10 mouse cellular contexts compared by ENCODE assay signal in genomic region chr12:103355746-103356414, GRCm38 (mm10). TPM values are rescaled to one million over a fixed set of nuclear protein-coding genes. Genes with fewer than 3 reads are reported as not detected.
A peak's percentile ranks its signal among the peaks of the same experiment; 100 is the strongest.
DNase-seq lines count a peak whose midpoint lies in the region; ATAC-seq and TF ChIP-seq lines count a peak whose summit lies in the region.
"Had no signal": no experiment of that assay in that cellular context is flagged by ENCODE, and none has a peak within 500 bp of the region (broad histone marks: within the 10 kb centered on the region; RNA-seq: fewer than 3 reads in every experiment).

Gene Asb2, minus strand, starts transcription at chr12:103356001.

- H3K27me3 ChIP-seq in C2C12 (ENCODE audit: control insufficient read depth, insufficient read depth, insufficient read length), result no peaks in the 10 kb centered on the region
- H3K27me3 ChIP-seq in heart, embryonic 11.5 days (ENCODE audit: control insufficient read depth, insufficient read depth, low read length), result no peaks in the 10 kb centered on the region
- no peaks in the 10 kb centered on the region for H3K27me3 ChIP-seq in lung, embryonic 16.5 days (ENCODE audit: control insufficient read depth, insufficient read depth, low read depth, low read length)
- H3K27me3 ChIP-seq: embryonic facial prominence, embryonic 12.5 days had no signal

- no peaks in the 10 kb centered on the region for H3K9me3 ChIP-seq in heart, embryonic 11.5 days (replicated peaks; ENCODE audit: control insufficient read depth, low read length)
- H3K9me3 ChIP-seq in lung, embryonic 16.5 days (ENCODE audit: control insufficient read depth, low read length), result no peaks in the 10 kb centered on the region
- H3K9me3 ChIP-seq: embryonic facial prominence, embryonic 12.5 days had no signal

- WGBS in heart, embryonic 11.5 days (ENCODE audit: insufficient replicate concordance), result 50% methylated on average over 14 of the region's 14 CpGs
- WGBS in lung, embryonic 16.5 days, result 41% methylated on average over 14 of the region's 14 CpGs

- peak within 1 kb of the TSS; percentile 61; the same call in 1 of the 2 replicates for H3K9ac ChIP-seq in heart, embryonic 11.5 days (ENCODE audit: low read depth, low read length)
- no peak within 1 kb of the TSS for H3K9ac ChIP-seq in lung, embryonic 16.5 days (ENCODE audit: low read length)
- H3K9ac ChIP-seq: embryonic facial prominence, embryonic 12.5 days had no signal

- H3K4me1 ChIP-seq in heart, embryonic 11.5 days (ENCODE audit: control insufficient read depth, insufficient read depth, low read length), result peaks cover 11% of the 10 kb centered on the region
- H3K4me1 ChIP-seq in lung, embryonic 16.5 days (replicated peaks; ENCODE audit: control insufficient read depth, insufficient read depth, low read length), result no peaks in the 10 kb centered on the region

- no peak within 1 kb of the TSS for H3K4me3 ChIP-seq in C2C12 (ENCODE audit: insufficient read depth, poor library complexity, severe bottlenecking)
- H3K4me3 ChIP-seq in heart, embryonic 11.5 days (ENCODE audit: low read depth, low read length), result peak within 1 kb of the TSS; percentile 30
- H3K4me3 ChIP-seq in lung, embryonic 16.5 days (ENCODE audit: low read length), result no peak within 1 kb of the TSS
- H3K4me3 ChIP-seq: embryonic facial prominence, embryonic 12.5 days; hindbrain, embryonic 10.5 days; megakaryocyte, embryonic 14.5 days had no signal

- no peak for TF ChIP-seq CTCF in C2C12 (IDR thresholded peaks at IDR 0.05; ENCODE audit: control insufficient read depth, insufficient read depth, insufficient read length)

- peak within 1 kb of the TSS; percentile 52 for H3K4me2 ChIP-seq in heart, embryonic 11.5 days
- no peak within 1 kb of the TSS for H3K4me2 ChIP-seq in lung, embryonic 16.5 days (ENCODE audit: low read depth, low read length)
- H3K4me2 ChIP-seq: embryonic facial prominence, embryonic 12.5 days had no signal

- no peak within 1 kb of the TSS for H3ac ChIP-seq in C2C12 (ENCODE audit: control insufficient read depth, insufficient read length, low read depth)

- no peak for DNase-seq in cerebellum, adult 11 months
- DNase-seq in cerebellum, postnatal 4 days (ENCODE audit: low spot score in 2 of 2), result no peak
- DNase-seq in kidney, postnatal 25 days, result no peak

- no peaks in the 10 kb centered on the region for H3K36me3 ChIP-seq in C2C12 (ENCODE audit: control insufficient read depth, insufficient read depth)
- H3K36me3 ChIP-seq in heart, embryonic 11.5 days (ENCODE audit: control insufficient read depth, insufficient read depth, low read length), result no peaks in the 10 kb centered on the region
- no peaks in the 10 kb centered on the region for H3K36me3 ChIP-seq in lung, embryonic 16.5 days (ENCODE audit: control insufficient read depth, insufficient read depth, low read length)
- H3K36me3 ChIP-seq: embryonic facial prominence, embryonic 12.5 days; hindbrain, embryonic 10.5 days had no signal

- H3K79me3 ChIP-seq in C2C12 (ENCODE audit: low read depth), result no peaks in the 10 kb centered on the region

- peak within 1 kb of the TSS; percentile 77 for H3K27ac ChIP-seq in heart, embryonic 11.5 days (ENCODE audit: low read depth, low read length)
- H3K27ac ChIP-seq in lung, embryonic 16.5 days (ENCODE audit: low read length), result no peak within 1 kb of the TSS
- H3K27ac ChIP-seq: embryonic facial prominence, embryonic 12.5 days; hindbrain, embryonic 10.5 days had no signal

- H3K79me2 ChIP-seq in C2C12 (ENCODE audit: control insufficient read depth, insufficient read depth), result no peaks in the 10 kb centered on the region

- ATAC-seq in activated CD4-positive, CD25-positive, alpha-beta regulatory T cell, adult 4 months, result no peak
- ATAC-seq in heart, embryonic 11.5 days (replicated peaks; ENCODE audit: insufficient number of reproducible peaks, low FRiP score, low TSS enrichment), result no peak
- 0 out of 2 replicates have a peak, but pooled peaks have one; percentile 32 for ATAC-seq in lung, embryonic 16.5 days (ENCODE audit: low read depth)

TF ChIP-seq in C2C12, 6 proteins besides CTCF, POLR2A, EP300 and RAD21:
- TF ChIP-seq USF1 (IDR thresholded peaks at IDR 0.05; ENCODE audit: low read depth), result peak; percentile 62
- TF ChIP-seq MYOD1 (IDR thresholded peaks at IDR 0.05; ENCODE audit: control insufficient read depth, insufficient read length, low read depth), result no peak

RNA-seq across cellular contexts. Expression of gene Asb2, which starts in this region (rescaled TPM):
- 0.97 TPM for polyA plus RNA-seq in C2C12 (2012; fragmentation: generic; extraction: Trizol)
- polyA plus RNA-seq in activated CD4-positive, CD25-positive, alpha-beta regulatory T cell, adult 4 months (2017; shearing (Covaris generic)), result 10 to 100 TPM; 14.2 to 37.7 TPM
- 225 and 236 TPM in 2 replicates for polyA plus RNA-seq in heart, embryonic 11.5 days (2014; fragmentation: Nextera tagmentation; extraction: Ambion mirVana)
- 8.3 and 8.4 TPM in 2 replicates for polyA plus RNA-seq in lung, embryonic 16.5 days (2015; fragmentation: Nextera tagmentation; extraction: Ambion mirVana)
